ENCODE assay signal across 7 mouse cellular contexts in genomic region chr11:119079445-119079837, GRCm38 (mm10). TPM values are rescaled to one million over a fixed set of nuclear protein-coding genes. Genes with fewer than 3 reads are reported as not detected.
DNase-seq lines count a peak whose midpoint lies in the region; ATAC-seq and TF ChIP-seq lines count a peak whose summit lies in the region.

No protein-coding gene starts in this region.

- H3K4me2 ChIP-seq in lung, embryonic 14.5 days, result peak overlapping the region; percentile 56
- peak overlapping the region; percentile 20 for H3K4me2 ChIP-seq in forebrain, postnatal 0 days (ENCODE audit: low read depth)
- H3K4me2 ChIP-seq in liver, embryonic 11.5 days, result peak overlapping the region; percentile 38

- no peak for TF ChIP-seq CTCF in lung, embryonic 14.5 days (IDR thresholded peaks at IDR 0.05; ENCODE audit: low read depth)
- TF ChIP-seq CTCF in forebrain, postnatal 0 days (IDR thresholded peaks at IDR 0.05; ENCODE audit: low read depth), result no peak
- TF ChIP-seq CTCF in small intestine, adult 2 months (IDR thresholded peaks at IDR 0.05; ENCODE audit: extremely low read depth, insufficient read length, insufficient replicate concordance, low read depth, low read length), result no peak

- DNase-seq in lung, embryonic 14.5 days, result no peak
- no peak for DNase-seq in lung, postnatal 10 days
- DNase-seq in forebrain, postnatal 0 days, result no peak
- DNase-seq in liver, embryonic 11.5 days (ENCODE audit: low spot score), result peak; percentile 35
- DNase-seq in adrenal gland, postnatal 25 days, result no peak
- DNase-seq in urinary bladder, postnatal 14 days (ENCODE audit: low spot score), result no peak

- peaks cover 45% of the 10 kb centered on the region for H3K4me1 ChIP-seq in lung, embryonic 14.5 days (ENCODE audit: insufficient read depth)
- peaks cover 37% of the 10 kb centered on the region for H3K4me1 ChIP-seq in forebrain, postnatal 0 days (ENCODE audit: insufficient read depth)
- peaks cover 36% of the 10 kb centered on the region for H3K4me1 ChIP-seq in liver, embryonic 11.5 days (replicated peaks; ENCODE audit: control insufficient read depth, insufficient read depth, low read length)
- peaks cover 23% of the 10 kb centered on the region for H3K4me1 ChIP-seq in small intestine, adult 2 months (ENCODE audit: control insufficient read depth, insufficient read depth, insufficient read length, low read length)

- 37% methylated on average over 7 of the region's 7 CpGs for WGBS in lung, embryonic 14.5 days
- WGBS in forebrain, postnatal 0 days, result 37% methylated on average over 7 of the region's 7 CpGs
- WGBS in liver, embryonic 11.5 days, result 39% methylated on average over 7 of the region's 7 CpGs
- WGBS in small intestine, adult 2 months, result 61% methylated on average over 7 of the region's 7 CpGs

- H3K27me3 ChIP-seq in lung, embryonic 14.5 days (ENCODE audit: insufficient read depth, low read length), result peaks cover 8% of the 10 kb centered on the region; the same call in 1 of the 2 replicates
- no peaks in the 10 kb centered on the region for H3K27me3 ChIP-seq in forebrain, postnatal 0 days (ENCODE audit: insufficient read depth, low read length)
- peaks cover 68% of the 10 kb centered on the region for H3K27me3 ChIP-seq in liver, embryonic 11.5 days (replicated peaks; ENCODE audit: control insufficient read depth, insufficient read depth, low read length)
- H3K27me3 ChIP-seq in small intestine, adult 2 months (ENCODE audit: control insufficient read depth, insufficient read depth, low read length), result no peaks in the 10 kb centered on the region

- H3K36me3 ChIP-seq in lung, embryonic 14.5 days (ENCODE audit: insufficient read depth), result peaks cover 35% of the 10 kb centered on the region
- peaks cover 24% of the 10 kb centered on the region for H3K36me3 ChIP-seq in forebrain, postnatal 0 days (ENCODE audit: insufficient read depth)
- peaks cover 13% of the 10 kb centered on the region; the same call in 1 of the 2 replicates for H3K36me3 ChIP-seq in liver, embryonic 11.5 days (ENCODE audit: control insufficient read depth, insufficient read depth, low read length)
- H3K36me3 ChIP-seq in small intestine, adult 2 months (ENCODE audit: control insufficient read depth, insufficient read depth, low read length), result peaks cover 21% of the 10 kb centered on the region

- no peaks in the 10 kb centered on the region for H3K9me3 ChIP-seq in lung, embryonic 14.5 days (ENCODE audit: low read depth, low read length)
- no peaks in the 10 kb centered on the region for H3K9me3 ChIP-seq in forebrain, postnatal 0 days (ENCODE audit: low read length)
- no peaks in the 10 kb centered on the region for H3K9me3 ChIP-seq in liver, embryonic 11.5 days (ENCODE audit: control insufficient read depth, low read length)

- peak overlapping the region; percentile 38 for H3K9ac ChIP-seq in lung, embryonic 14.5 days
- H3K9ac ChIP-seq in forebrain, postnatal 0 days, result peak overlapping the region; percentile 11
- no peak overlapping the region; the same call in 1 of the 2 replicates for H3K9ac ChIP-seq in liver, embryonic 11.5 days (ENCODE audit: low read depth, low read length)

- H3K4me3 ChIP-seq in lung, embryonic 14.5 days (ENCODE audit: low read depth, low read length), result peak overlapping the region; percentile 15
- H3K4me3 ChIP-seq in forebrain, postnatal 0 days (ENCODE audit: low read depth, low read length), result no peak overlapping the region
- H3K4me3 ChIP-seq in liver, embryonic 11.5 days (ENCODE audit: low read depth, low read length), result peak overlapping the region; percentile 20; the same call in 1 of the 2 replicates
- H3K4me3 ChIP-seq in small intestine, adult 2 months (ENCODE audit: low read depth, low read length), result no peak overlapping the region

- ATAC-seq in lung, embryonic 14.5 days (ENCODE audit: insufficient read depth), result peak; percentile 21
- no peak for ATAC-seq in forebrain, postnatal 0 days
- ATAC-seq in liver, embryonic 11.5 days (replicated peaks; ENCODE audit: low FRiP score), result no peak

- TF ChIP-seq POLR2A in small intestine, adult 2 months (IDR thresholded peaks at IDR 0.05; ENCODE audit: low read depth, low read length), result 0 out of 2 replicates have a peak, but pooled peaks have one; percentile 11

- peak overlapping the region; percentile 84 for H3K27ac ChIP-seq in lung, embryonic 14.5 days (ENCODE audit: low read depth)
- H3K27ac ChIP-seq in forebrain, postnatal 0 days (ENCODE audit: low read depth, low read length), result peak overlapping the region; percentile 68
- H3K27ac ChIP-seq in liver, embryonic 11.5 days (ENCODE audit: low read depth, low read length), result peak overlapping the region; percentile 52; the same call in 1 of the 2 replicates
- no peak overlapping the region for H3K27ac ChIP-seq in small intestine, adult 2 months (ENCODE audit: insufficient read depth, low read depth, low read length)

RNA-seq across cellular contexts. Expression of gene Cbx4, which starts 6.6 kb away (rescaled TPM):
- 13.1 and 13.8 TPM in 2 replicates for polyA plus RNA-seq in lung, embryonic 14.5 days (2014; fragmentation: Nextera tagmentation; extraction: Ambion mirVana)
- total RNA-seq in forebrain, postnatal 0 days (2014; rRNA removed), result 36.1 and 38.6 TPM in 2 replicates
- polyA plus RNA-seq in forebrain, postnatal 0 days (2015; fragmentation: Nextera tagmentation; extraction: Ambion mirVana), result 21.7 and 26.1 TPM in 2 replicates
- polyA plus RNA-seq in liver, embryonic 11.5 days (2014; fragmentation: Nextera tagmentation; extraction: Ambion mirVana), result 5.1 TPM in 2 replicates
- 4.2 and 7.6 TPM in 2 replicates for polyA plus RNA-seq in small intestine, adult 2 months (2012; rRNA removed)
- total RNA-seq in adrenal gland, postnatal 25 days (2021), result 100 and 121 TPM in 2 replicates

RNA-seq across cellular contexts. Expression of gene Cbx8, which starts 38.7 kb away (rescaled TPM):
- 8.5 and 8.8 TPM in 2 replicates for polyA plus RNA-seq in lung, embryonic 14.5 days (2014; fragmentation: Nextera tagmentation; extraction: Ambion mirVana)
- total RNA-seq in forebrain, postnatal 0 days (2014; rRNA removed), result 14.2 and 21.9 TPM in 2 replicates
- 5.3 and 8.5 TPM in 2 replicates for polyA plus RNA-seq in forebrain, postnatal 0 days (2015; fragmentation: Nextera tagmentation; extraction: Ambion mirVana)
- 6.5 and 7.1 TPM in 2 replicates for polyA plus RNA-seq in liver, embryonic 11.5 days (2014; fragmentation: Nextera tagmentation; extraction: Ambion mirVana)
- 4.4 and 4.7 TPM in 2 replicates for polyA plus RNA-seq in small intestine, adult 2 months (2012; rRNA removed)
- 9.2 and 13.0 TPM in 2 replicates for total RNA-seq in adrenal gland, postnatal 25 days (2021)

RNA-seq across cellular contexts. Expression of gene Cbx2, which starts 56.7 kb away (rescaled TPM):
- 35.6 and 43.4 TPM in 2 replicates for polyA plus RNA-seq in lung, embryonic 14.5 days (2014; fragmentation: Nextera tagmentation; extraction: Ambion mirVana)
- 9.2 and 15.2 TPM in 2 replicates for total RNA-seq in forebrain, postnatal 0 days (2014; rRNA removed)
- 6.4 TPM in 2 replicates for polyA plus RNA-seq in forebrain, postnatal 0 days (2015; fragmentation: Nextera tagmentation; extraction: Ambion mirVana)
- polyA plus RNA-seq in liver, embryonic 11.5 days (2014; fragmentation: Nextera tagmentation; extraction: Ambion mirVana), result 22.1 and 22.2 TPM in 2 replicates
- polyA plus RNA-seq in small intestine, adult 2 months (2012; rRNA removed), result 1.6 and 3.1 TPM in 2 replicates
- total RNA-seq in adrenal gland, postnatal 25 days (2021), result 8.9 and 9.8 TPM in 2 replicates

Comparison
In these comparisons a context has a peak if more than half of its experiments do, and no peak if none do; other contexts are left out.
1. H3K4me3 ChIP-seq: peak in lung, embryonic 14.5 days (single experiment) and liver, embryonic 11.5 days (single experiment); none in forebrain, postnatal 0 days (single experiment) and small intestine, adult 2 months (single experiment).
2. Peak in every context shown above with its lines, with median percentiles within 50 percentile points of each other: H3K4me2 ChIP-seq.